ENCODE assay signal across 10 mouse cellular contexts in the genomic region with DNA sequence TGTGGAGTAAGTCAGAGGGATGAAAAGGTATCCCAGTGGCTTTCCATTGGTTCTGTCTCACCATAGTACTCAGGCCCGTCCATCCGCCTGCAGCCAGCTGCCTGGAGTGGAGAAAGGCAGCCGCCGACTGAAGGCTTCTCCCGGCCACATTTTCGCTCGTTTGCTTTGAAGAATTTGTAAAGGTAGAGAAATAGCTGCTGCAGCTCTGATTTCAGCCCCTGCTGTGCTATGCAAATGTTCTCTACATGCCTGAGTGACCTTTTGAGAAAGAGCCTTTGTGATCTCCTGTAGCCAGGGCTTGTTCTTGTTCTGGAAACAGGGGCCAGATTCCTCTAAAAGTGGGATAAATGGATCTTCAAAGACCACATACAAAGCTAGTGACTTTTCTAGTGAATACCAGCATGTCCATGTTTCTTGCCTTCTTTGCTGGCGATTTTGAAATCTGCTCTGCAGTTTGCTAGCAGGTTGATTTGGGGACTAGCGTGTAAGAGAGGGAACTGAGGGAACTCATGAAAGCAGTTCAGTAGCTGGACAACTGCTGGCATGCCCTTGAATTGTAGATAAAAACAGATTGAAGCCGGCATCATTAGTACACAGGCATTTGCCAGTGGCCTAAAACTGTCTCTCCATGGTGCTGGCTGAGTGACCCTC. TPM values are rescaled to one million over a fixed set of nuclear protein-coding genes. Genes with fewer than 3 reads are reported as not detected.
A peak's percentile ranks its signal among the peaks of the same experiment; 100 is the strongest.
DNase-seq lines count a peak whose midpoint lies in the region; ATAC-seq and TF ChIP-seq lines count a peak whose summit lies in the region.
"Had no signal": no experiment of that assay in that cellular context is flagged by ENCODE, and none has a peak within 500 bp of the region (broad histone marks: within the 10 kb centered on the region; RNA-seq: fewer than 3 reads in every experiment).

No protein-coding gene starts in this region.

- H3K36me3 ChIP-seq in ES-Bruce4 (ENCODE audit: control insufficient read depth, insufficient read depth, low read length, poor library complexity, severe bottlenecking): peaks cover 19% of the 10 kb centered on the region
- H3K36me3 ChIP-seq in forebrain, embryonic 14.5 days (ENCODE audit: control insufficient read depth, insufficient read depth, low read length): peaks cover 18% of the 10 kb centered on the region
- 0 out of 2 replicates have a peak, but pooled peaks cover 6% of the 10 kb centered on the region for H3K36me3 ChIP-seq in intestine, embryonic 16.5 days (ENCODE audit: control insufficient read depth, insufficient read depth, low read length)

- WGBS in forebrain, embryonic 14.5 days: 3% methylated on average over 10 of the region's 10 CpGs
- 59% methylated on average over 10 of the region's 10 CpGs for WGBS in intestine, embryonic 16.5 days

- TF ChIP-seq CTCF in ES-Bruce4 (IDR thresholded peaks at IDR 0.05; ENCODE audit: low read depth, low read length): no peak

- peak overlapping the region; percentile 4 for H3K4me2 ChIP-seq in forebrain, embryonic 14.5 days (ENCODE audit: low read length)
- H3K4me2 ChIP-seq in intestine, embryonic 16.5 days (ENCODE audit: low read depth, low read length): no peak overlapping the region
- H3K4me2 ChIP-seq: stomach, embryonic 15.5 days had no signal

- TF ChIP-seq EP300 in ES-Bruce4 (IDR thresholded peaks at IDR 0.05; ENCODE audit: insufficient read depth, low read depth, low read length): no peak

- H3K4me3 ChIP-seq in ES-Bruce4 (ENCODE audit: low read depth, low read length): no peak overlapping the region
- no peak overlapping the region for H3K4me3 ChIP-seq in forebrain, embryonic 14.5 days (ENCODE audit: low read depth, low read length)
- H3K4me3 ChIP-seq in intestine, embryonic 16.5 days (ENCODE audit: low read length): no peak overlapping the region
- H3K4me3 ChIP-seq: megakaryocyte, embryonic 14.5 days; stomach, embryonic 15.5 days had no signal

- 0 out of 2 replicates have a peak, but pooled peaks have one; percentile 25 for ATAC-seq in forebrain, embryonic 14.5 days
- ATAC-seq in intestine, embryonic 16.5 days: no peak

- TF ChIP-seq POLR2A in ES-Bruce4 (IDR thresholded peaks at IDR 0.05; ENCODE audit: insufficient read depth, low read length): no peak

- peaks cover 1% of the 10 kb centered on the region for H3K4me1 ChIP-seq in ES-Bruce4 (ENCODE audit: control insufficient read depth, insufficient read depth, low read length)
- peaks cover 31% of the 10 kb centered on the region for H3K4me1 ChIP-seq in forebrain, embryonic 14.5 days (ENCODE audit: control insufficient read depth, insufficient read depth, low read length)
- peaks cover 11% of the 10 kb centered on the region for H3K4me1 ChIP-seq in intestine, embryonic 16.5 days (ENCODE audit: control insufficient read depth, insufficient read depth, low read length)
- H3K4me1 ChIP-seq: stomach, embryonic 15.5 days had no signal

- H3K27ac ChIP-seq in ES-Bruce4 (ENCODE audit: insufficient read depth, low read length): peak overlapping the region; percentile 93
- H3K27ac ChIP-seq in forebrain, embryonic 14.5 days (ENCODE audit: low read depth, low read length): peak overlapping the region; percentile 44
- H3K27ac ChIP-seq in intestine, embryonic 16.5 days (ENCODE audit: low read length): no peak overlapping the region
- H3K27ac ChIP-seq: stomach, embryonic 15.5 days had no signal

- no peaks in the 10 kb centered on the region for H3K27me3 ChIP-seq in ES-Bruce4 (ENCODE audit: control insufficient read depth, insufficient read depth, low read length, poor library complexity, severe bottlenecking)
- 0 out of 2 replicates have a peak, but pooled peaks cover 6% of the 10 kb centered on the region for H3K27me3 ChIP-seq in forebrain, embryonic 14.5 days (replicated peaks; ENCODE audit: control insufficient read depth, insufficient read depth, low read length)
- no peaks in the 10 kb centered on the region for H3K27me3 ChIP-seq in intestine, embryonic 16.5 days (replicated peaks; ENCODE audit: control insufficient read depth, insufficient read depth, low read length)
- H3K27me3 ChIP-seq: stomach, embryonic 15.5 days had no signal

- DNase-seq in cerebellum, adult 11 months: peak; percentile 57
- DNase-seq in forebrain, embryonic 14.5 days (ENCODE audit: low spot score): peak; percentile 79
- peak; percentile 69 for DNase-seq in mesoderm, embryonic 11.5 days (ENCODE audit: low read depth, low spot score)
- no peak for DNase-seq in layer of hippocampus, postnatal 14 days (ENCODE audit: low spot score in 2 of 2)
- no peak for DNase-seq in gastrocnemius, postnatal 25 days

- H3K9ac ChIP-seq in ES-Bruce4 (ENCODE audit: low read depth, poor library complexity, severe bottlenecking): peak overlapping the region; percentile 38
- H3K9ac ChIP-seq in forebrain, embryonic 14.5 days (ENCODE audit: low read length): peak overlapping the region; percentile 2; the same call in 1 of the 2 replicates
- H3K9ac ChIP-seq in intestine, embryonic 16.5 days (ENCODE audit: low read depth, low read length): no peak overlapping the region
- H3K9ac ChIP-seq: stomach, embryonic 15.5 days had no signal

- H3K9me3 ChIP-seq in ES-Bruce4 (replicated peaks; ENCODE audit: control insufficient read depth, insufficient read depth, low read length, poor library complexity, severe bottlenecking): no peaks in the 10 kb centered on the region
- no peaks in the 10 kb centered on the region for H3K9me3 ChIP-seq in forebrain, embryonic 14.5 days (replicated peaks; ENCODE audit: control insufficient read depth, low read length)
- H3K9me3 ChIP-seq in intestine, embryonic 16.5 days (ENCODE audit: control insufficient read depth, low read length): no peaks in the 10 kb centered on the region
- H3K9me3 ChIP-seq: megakaryocyte, embryonic 14.5 days; stomach, embryonic 15.5 days had no signal

RNA-seq across cellular contexts. Expression of a gene that starts 4.9 kb away (rescaled TPM):
- 35.6 and 36.7 TPM in 2 replicates for polyA plus RNA-seq in ES-Bruce4 (2011; ENCODE audit: insufficient read depth, insufficient read length, low read depth, missing spikeins)
- polyA plus RNA-seq in forebrain, embryonic 14.5 days (2014; fragmentation: Nextera tagmentation; extraction: Ambion mirVana): 7.0 and 8.4 TPM in 2 replicates
- 2.1 and 2.2 TPM in 2 replicates for polyA plus RNA-seq in intestine, embryonic 16.5 days (2015; fragmentation: Nextera tagmentation; extraction: Ambion mirVana)
- total RNA-seq in layer of hippocampus, postnatal 14 days (2021): 10 to 100 TPM; 48.9 to 49.4 TPM
- 1 to 10 TPM; 5.7 to 6.8 TPM for total RNA-seq in gastrocnemius, postnatal 25 days (2021)

RNA-seq across cellular contexts. Expression of a gene that starts 40.3 kb away (rescaled TPM):
- not detected in 2 replicates for polyA plus RNA-seq in ES-Bruce4 (2011; ENCODE audit: insufficient read depth, insufficient read length, low read depth, missing spikeins)
- not detected in 2 replicates for polyA plus RNA-seq in forebrain, embryonic 14.5 days (2014; fragmentation: Nextera tagmentation; extraction: Ambion mirVana)
- polyA plus RNA-seq in intestine, embryonic 16.5 days (2015; fragmentation: Nextera tagmentation; extraction: Ambion mirVana): 1.1 and 1.4 TPM in 2 replicates
- under 1 TPM in 1 of 2 experiments, not detected in 1; 0.62 TPM for total RNA-seq in layer of hippocampus, postnatal 14 days (2021)
- under 1 TPM in 1 of 2 experiments, not detected in 1; 0.35 TPM for total RNA-seq in gastrocnemius, postnatal 25 days (2021)
- polyA plus RNA-seq: heart, embryonic 14.5 days had no signal

RNA-seq across cellular contexts. Expression of a gene that starts 46.0 kb away (rescaled TPM):
- 167 and 168 TPM in 2 replicates for polyA plus RNA-seq in ES-Bruce4 (2011; ENCODE audit: insufficient read depth, insufficient read length, low read depth, missing spikeins)
- polyA plus RNA-seq in forebrain, embryonic 14.5 days (2014; fragmentation: Nextera tagmentation; extraction: Ambion mirVana): 240 and 252 TPM in 2 replicates
- 187 and 215 TPM in 2 replicates for polyA plus RNA-seq in intestine, embryonic 16.5 days (2015; fragmentation: Nextera tagmentation; extraction: Ambion mirVana)
- 100 to 1,000 TPM; 211 to 216 TPM for total RNA-seq in layer of hippocampus, postnatal 14 days (2021)
- total RNA-seq in gastrocnemius, postnatal 25 days (2021): 100 to 1,000 TPM; 353 to 354 TPM

Comparison
In these comparisons a context has a peak if more than half of its experiments do, and no peak if none do; other contexts are left out.
1. DNase-seq: peak in cerebellum, adult 11 months (single experiment), forebrain, embryonic 14.5 days (single experiment) and mesoderm, embryonic 11.5 days (single experiment); none in layer of hippocampus, postnatal 14 days (0 of 2) and gastrocnemius, postnatal 25 days (single experiment).